Mouse (Mus musculus): ENCODE measurements around the gene Zfp975. TPM values are rescaled to one million over a fixed set of nuclear protein-coding genes. Genes with fewer than 3 reads are reported as not detected.

Zfp975 gene
- polyA plus RNA-seq, 1 experiment from 2014 or later: 6.2 TPM

Other genes starting within 250 kb of the Zfp975 start
- not detected in 3 replicates for gene 4933421I07Rik, start 244.6 kb downstream of the Zfp975 start, polyA plus RNA-seq (2018)
- 4.7 to 5.0 TPM (median 4.8 TPM) in 3 replicates for gene Zfp141, start 187.0 kb downstream of the Zfp975 start, polyA plus RNA-seq (2018)
- not detected in 3 replicates for gene Gm21028, start 114.2 kb downstream of the Zfp975 start, polyA plus RNA-seq (2018)
- gene Zfp977, start 100.2 kb downstream of the Zfp975 start, polyA plus RNA-seq (2018): 0.16 to 0.36 TPM in 2 of 3 replicates, not detected in the other
- gene Zfp976, start 50.2 kb downstream of the Zfp975 start, polyA plus RNA-seq (2018): 1.3 to 2.1 TPM (median 1.8 TPM) in 3 replicates
- not detected in 3 replicates for gene Gm17067, start 34.3 kb upstream of the Zfp975 start, polyA plus RNA-seq (2018)
- gene Vmn2r62, start 100.8 kb upstream of the Zfp975 start, polyA plus RNA-seq (2018): not detected in 3 replicates
- not detected in 3 replicates for gene Gm2381, start 174.5 kb upstream of the Zfp975 start, polyA plus RNA-seq (2018)
- not detected in 3 replicates for gene Vmn2r63, start 241.1 kb upstream of the Zfp975 start, polyA plus RNA-seq (2018)

Data from macrophage (primary cell).